ENCODE assay signal across 16 mouse cellular contexts in genomic region chr17:70808837-70809236, GRCm38 (mm10). TPM values are rescaled to one million over a fixed set of nuclear protein-coding genes. Genes with fewer than 3 reads are reported as not detected.
DNase-seq lines count a peak whose midpoint lies in the region; ATAC-seq and TF ChIP-seq lines count a peak whose summit lies in the region.
"Had no signal": no experiment of that assay in that cellular context is flagged by ENCODE, and none has a peak within 500 bp of the region (broad histone marks: within the 10 kb centered on the region; RNA-seq: fewer than 3 reads in every experiment).

No protein-coding gene starts in this region.

- no peak overlapping the region for H3K9ac ChIP-seq in lung, embryonic 16.5 days (ENCODE audit: low read length)
- no peak overlapping the region for H3K9ac ChIP-seq in heart, embryonic 12.5 days
- H3K9ac ChIP-seq: heart, embryonic 15.5 days; hindbrain, embryonic 13.5 days; midbrain, embryonic 13.5 days had no signal

- no peak overlapping the region for H3K4me3 ChIP-seq in lung, embryonic 16.5 days (ENCODE audit: low read length)
- H3K4me3 ChIP-seq in lung, adult 2 months (replicated peaks; ENCODE audit: extremely low read depth, low read depth, low read length), result no peak overlapping the region
- no peak overlapping the region for H3K4me3 ChIP-seq in heart, embryonic 12.5 days
- H3K4me3 ChIP-seq: heart, embryonic 15.5 days; hindbrain, embryonic 13.5 days; left cerebral cortex, adult 2 months; midbrain, embryonic 13.5 days had no signal

- DNase-seq in adrenal gland, adult (ENCODE audit: inconsistent age in 2 of 2, low spot score in 1 of 2), result peak; percentile 81 to 92
- DNase-seq in adrenal gland, postnatal 4 days (ENCODE audit: low spot score in 2 of 2), result no peak
- DNase-seq in lung, adult 2 months, result no peak
- DNase-seq in ZHBTc4 (ENCODE audit: low read depth, low spot score), result peak; percentile 42
- peak; percentile 21 for DNase-seq in kidney, postnatal 14 days
- no peak for DNase-seq in embryo, embryonic 10 days (ENCODE audit: low spot score)
- DNase-seq: cerebellum, postnatal 10 days; right cerebral cortex, postnatal 25 days had no signal

- ATAC-seq in lung, embryonic 16.5 days (ENCODE audit: low read depth), result no peak
- no peak for ATAC-seq in heart, embryonic 12.5 days (ENCODE audit: insufficient number of reproducible peaks, low FRiP score)
- ATAC-seq: forebrain, embryonic 16.5 days; midbrain, embryonic 13.5 days had no signal

- TF ChIP-seq POLR2A in lung, adult 2 months (IDR thresholded peaks at IDR 0.05; ENCODE audit: borderline replicate concordance, extremely low read depth, low read depth, low read length), result no peak

- no peak overlapping the region for H3K27ac ChIP-seq in lung, embryonic 16.5 days (ENCODE audit: low read length)
- H3K27ac ChIP-seq in heart, embryonic 12.5 days (ENCODE audit: poor library complexity, severe bottlenecking), result no peak overlapping the region
- H3K27ac ChIP-seq: heart, embryonic 15.5 days; hindbrain, embryonic 13.5 days; left cerebral cortex, adult 2 months; midbrain, embryonic 13.5 days had no signal

- H3K4me1 ChIP-seq in lung, embryonic 16.5 days (replicated peaks; ENCODE audit: control insufficient read depth, insufficient read depth, low read length), result no peaks in the 10 kb centered on the region
- H3K4me1 ChIP-seq in lung, adult 2 months (ENCODE audit: control insufficient read depth, insufficient read depth, low read length), result no peaks in the 10 kb centered on the region
- H3K4me1 ChIP-seq in heart, embryonic 12.5 days (replicated peaks), result no peaks in the 10 kb centered on the region
- H3K4me1 ChIP-seq: heart, embryonic 15.5 days; hindbrain, embryonic 13.5 days; midbrain, embryonic 13.5 days had no signal

- H3K27me3 ChIP-seq in lung, embryonic 16.5 days (ENCODE audit: control insufficient read depth, insufficient read depth, low read depth, low read length), result no peaks in the 10 kb centered on the region
- 0 out of 2 replicates have a peak, but pooled peaks cover 3% of the 10 kb centered on the region for H3K27me3 ChIP-seq in heart, embryonic 12.5 days (replicated peaks)
- H3K27me3 ChIP-seq: heart, embryonic 15.5 days had no signal

- WGBS in lung, embryonic 16.5 days, result 39% methylated on average over 14 of the region's 14 CpGs
- 48% methylated on average over 14 of the region's 14 CpGs for WGBS in lung, adult 2 months
- WGBS in heart, embryonic 12.5 days, result 47% methylated on average over 14 of the region's 14 CpGs

- H3K4me2 ChIP-seq in lung, embryonic 16.5 days (ENCODE audit: low read depth, low read length), result peak overlapping the region; percentile 8; the same call in 1 of the 2 replicates
- H3K4me2 ChIP-seq in heart, embryonic 12.5 days, result no peak overlapping the region
- H3K4me2 ChIP-seq: heart, embryonic 15.5 days; hindbrain, embryonic 13.5 days; midbrain, embryonic 13.5 days had no signal

- no peaks in the 10 kb centered on the region for H3K9me3 ChIP-seq in lung, embryonic 16.5 days (ENCODE audit: control insufficient read depth, low read length)
- no peaks in the 10 kb centered on the region for H3K9me3 ChIP-seq in heart, embryonic 12.5 days (replicated peaks)
- H3K9me3 ChIP-seq: heart, embryonic 15.5 days; hindbrain, embryonic 13.5 days; midbrain, embryonic 13.5 days had no signal

- no peaks in the 10 kb centered on the region for H3K36me3 ChIP-seq in lung, embryonic 16.5 days (ENCODE audit: control insufficient read depth, insufficient read depth, low read length)
- no peaks in the 10 kb centered on the region for H3K36me3 ChIP-seq in heart, embryonic 12.5 days
- H3K36me3 ChIP-seq: G1E; heart, embryonic 15.5 days; hindbrain, embryonic 13.5 days; midbrain, embryonic 13.5 days had no signal

- no peak for TF ChIP-seq CTCF in lung, adult 2 months (IDR thresholded peaks at IDR 0.05; ENCODE audit: insufficient read depth, low read length)

RNA-seq across cellular contexts. Expression of gene Tgif1, which starts 44.5 kb away (rescaled TPM):
- total RNA-seq in adrenal gland, postnatal 4 days (2021), result 10 to 100 TPM; 79.0 to 81.1 TPM
- 63.1 and 69.4 TPM in 2 replicates for polyA plus RNA-seq in lung, embryonic 16.5 days (2015; fragmentation: Nextera tagmentation; extraction: Ambion mirVana)
- polyA plus RNA-seq in lung, adult 2 months (2012; rRNA removed), result 14.1 and 25.2 TPM in 2 replicates
- 35.8 and 38.6 TPM in 2 replicates for polyA plus RNA-seq in heart, embryonic 12.5 days (2016; fragmentation: Nextera tagmentation; extraction: Ambion mirVana)

Comparison
In these comparisons a context has a peak if more than half of its experiments do, and no peak if none do; other contexts are left out.
1. DNase-seq: peak in adrenal gland, adult (2 of 2), ZHBTc4 (single experiment) and kidney, postnatal 14 days (single experiment); none in adrenal gland, postnatal 4 days (0 of 2), lung, adult 2 months (single experiment) and embryo, embryonic 10 days (single experiment).